Mouse (Mus musculus) induced T-regulatory cell, adult 2 months (primary cell): ENCODE data around the gene Sema7a.

ENCODE experiments used
- DNase-seq: peaks from one replicate; pipeline ENCODE4 v3.0.0-alpha.2; 2012; ENCODE audit warnings: low read depth

Sema7a gene

DNA sequence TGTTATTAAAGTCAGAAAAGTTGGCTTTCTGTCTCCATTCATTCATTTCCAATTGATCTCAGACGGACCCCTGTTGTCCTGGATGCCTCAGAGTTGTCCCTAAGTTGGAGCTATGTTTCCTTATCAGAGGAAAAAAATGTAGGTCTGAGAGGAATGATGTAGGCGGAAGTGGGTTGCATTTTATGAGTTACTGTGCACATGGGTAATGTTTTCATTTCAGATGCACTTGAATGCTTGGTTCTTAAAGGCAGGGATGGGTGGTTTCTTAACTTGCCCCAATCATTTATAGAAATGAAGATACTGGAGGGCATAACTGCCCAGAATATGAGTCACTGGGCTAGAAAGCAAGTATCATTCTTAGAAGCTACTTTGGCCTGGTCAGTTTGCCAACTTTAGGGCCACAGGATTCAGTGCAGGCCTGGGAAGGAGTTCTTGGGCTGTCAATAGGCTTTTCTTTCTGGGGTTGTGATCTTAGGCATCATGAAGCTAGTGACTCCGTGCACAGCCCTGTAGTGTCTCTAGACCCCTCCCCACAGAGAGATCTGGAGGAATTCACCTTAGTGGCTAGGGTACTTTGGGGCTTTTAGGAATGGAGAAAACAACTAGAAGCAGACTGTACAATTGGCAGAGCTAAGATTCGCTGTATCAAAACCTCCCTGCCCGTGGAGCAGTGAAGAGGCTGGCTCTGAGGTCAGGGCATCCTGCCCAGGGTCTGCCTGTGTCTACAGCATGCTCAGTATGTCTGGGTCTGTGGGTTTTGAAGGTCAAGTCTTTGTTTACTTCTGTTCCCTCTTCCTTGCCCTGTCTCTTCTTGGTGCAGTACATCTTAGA lies 1.5 kb upstream of the Sema7a start:
- DNase-seq, result peak; percentile 17

DNA sequence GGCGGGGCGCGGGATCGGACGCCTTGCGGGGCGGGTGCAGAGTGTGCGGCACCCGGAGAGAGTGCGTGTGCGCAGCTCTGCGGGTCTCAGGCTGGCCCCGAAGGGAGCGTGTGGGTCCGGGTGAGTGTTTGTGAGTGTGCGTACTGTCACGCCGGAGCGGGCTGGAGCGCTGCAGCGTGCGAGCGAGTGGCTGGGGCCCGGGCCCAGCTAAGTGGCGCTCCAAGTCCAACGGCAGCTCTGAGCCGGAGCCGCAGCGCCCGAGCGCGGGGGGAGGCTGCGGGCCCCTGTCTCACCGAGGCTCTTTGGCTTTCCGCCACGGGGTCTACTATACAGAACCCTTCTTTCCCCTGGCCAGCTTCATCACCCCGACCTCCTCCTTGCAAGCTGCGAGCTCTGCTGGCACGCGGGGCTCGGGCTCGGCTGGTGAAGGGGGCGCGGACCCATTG lies 460 bp downstream of the Sema7a start:
- no peak for DNase-seq

GRCm38 (mm10) chr9:57940861-57941638 lies 1.1 kb downstream of the Sema7a start:
- peak; percentile 55 for DNase-seq

- DNase-seq, result no peak
These were observed 2.1 kb downstream of the Sema7a start for GRCm38 (mm10) chr9:57942039-57942438.

DNA sequence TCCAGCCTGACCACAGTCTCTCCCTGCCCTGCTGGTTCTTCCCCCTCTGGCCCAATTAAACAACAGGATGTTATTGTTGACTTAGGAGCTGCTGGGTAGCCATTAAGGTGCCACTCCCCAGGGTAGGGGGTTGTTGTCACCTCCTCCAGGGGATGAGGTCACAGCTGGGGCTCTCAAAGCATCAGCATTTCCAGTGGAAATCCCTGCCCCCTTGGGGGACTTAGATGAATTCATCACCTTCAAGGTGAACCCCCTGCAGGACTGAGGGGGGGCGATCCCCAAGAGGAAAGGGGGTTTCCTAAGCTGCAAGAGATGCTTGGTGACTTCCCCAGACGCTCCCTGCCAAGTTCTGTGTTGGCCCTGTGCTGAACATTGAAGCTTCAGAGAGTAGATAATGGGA lies 3.2 kb downstream of the Sema7a start:
- peak; percentile 57 for DNase-seq

DNA sequence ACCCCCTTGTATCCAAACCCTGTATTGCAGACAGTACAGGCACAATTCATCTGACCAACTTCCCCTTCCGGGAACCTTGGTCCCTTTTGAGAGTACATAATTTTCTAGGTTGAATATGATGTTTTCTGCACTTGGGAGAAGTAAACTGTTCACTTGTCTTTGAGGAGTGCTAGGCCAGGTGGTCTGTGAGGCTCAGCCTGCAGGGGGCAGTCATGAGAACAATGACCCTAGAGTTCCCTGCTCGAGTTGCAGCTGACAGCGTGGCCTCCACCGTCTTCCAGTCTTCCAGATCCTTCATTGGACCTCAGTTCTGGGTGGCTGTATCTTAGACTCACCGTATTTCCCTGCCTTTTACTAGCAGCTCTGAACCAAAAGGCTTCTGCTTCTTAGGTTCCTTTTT lies 4.7 kb downstream of the Sema7a start:
- DNase-seq, result peak; percentile 81

DNA sequence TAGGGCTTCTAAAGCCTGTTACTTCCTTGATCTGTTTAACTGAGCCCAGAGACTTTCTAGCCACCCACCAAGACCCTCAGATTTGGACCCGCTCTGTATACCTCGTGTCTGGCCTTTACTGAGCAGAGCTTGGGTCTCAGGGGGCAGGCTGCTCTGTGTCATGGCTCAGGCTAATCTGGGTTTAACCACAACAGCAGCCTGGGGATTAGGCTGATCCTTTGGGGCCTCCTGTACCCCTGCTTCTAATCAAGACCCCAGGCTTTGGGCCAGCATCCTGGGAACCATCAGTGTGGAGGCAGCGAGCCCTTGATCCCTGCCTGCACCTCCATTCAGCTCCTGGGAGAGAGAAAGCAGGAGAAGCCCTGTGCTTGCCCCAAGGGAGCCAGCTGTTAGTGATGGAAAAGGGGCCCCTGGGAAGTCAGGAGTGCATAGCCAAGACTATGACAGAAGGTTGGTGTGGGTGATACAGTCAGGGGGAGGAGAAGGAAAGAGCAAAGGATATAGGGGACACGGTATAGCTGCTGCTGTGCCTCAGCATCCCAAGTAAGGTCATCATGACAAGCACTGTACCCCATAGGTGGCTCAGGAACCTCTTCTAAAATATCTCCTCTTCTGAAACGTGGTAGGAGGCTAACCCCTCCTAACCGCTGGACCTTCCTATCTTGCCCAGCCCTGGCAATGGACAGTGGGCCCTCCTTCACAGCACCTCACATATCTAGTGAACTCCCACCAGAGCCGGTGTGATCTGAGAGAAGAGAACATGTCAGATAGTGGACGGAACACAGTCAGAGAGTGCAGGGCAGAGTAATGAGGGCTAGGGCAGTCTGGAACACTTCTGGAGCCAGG lies 6.1 kb downstream of the Sema7a start:
- DNase-seq, result no peak

DNA sequence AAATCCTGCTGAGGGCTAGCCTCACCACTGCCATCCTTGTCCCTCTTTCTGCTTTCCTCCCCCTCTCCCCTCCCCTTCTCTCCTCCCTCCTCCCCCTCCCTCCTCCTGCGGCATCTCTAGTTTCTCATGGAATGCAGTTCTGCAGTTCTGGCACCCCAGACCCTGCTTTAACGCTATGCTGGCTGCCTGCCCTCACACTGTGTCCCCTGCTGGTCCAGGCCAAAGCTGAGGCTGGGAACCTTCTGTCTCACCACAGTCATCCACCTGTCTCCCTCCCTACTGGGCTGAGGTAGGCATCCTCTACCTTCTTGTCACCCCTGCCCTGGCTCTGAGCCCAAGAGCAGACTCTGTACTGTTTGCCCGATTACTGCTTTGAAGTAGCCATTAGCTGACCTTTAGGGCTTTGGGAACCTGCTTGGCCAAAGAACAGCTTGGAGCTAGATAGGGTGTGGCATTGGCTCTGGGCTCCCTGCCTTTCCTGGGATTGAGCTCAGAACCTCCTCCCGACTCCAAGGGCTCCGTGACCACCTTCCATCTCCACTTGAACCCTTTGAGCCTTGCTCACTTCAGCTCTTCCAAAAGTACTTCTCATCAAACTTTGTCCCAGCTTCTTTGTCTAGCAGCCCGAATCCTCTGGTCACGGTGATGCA lies 7.6 kb downstream of the Sema7a start:
- no peak for DNase-seq

- DNase-seq, result no peak
These were observed 8.5 kb downstream of the Sema7a start for GRCm38 (mm10) chr9:57948333-57948931.

GRCm38 (mm10) chr9:57949102-57949704 lies 9.3 kb downstream of the Sema7a start:
- DNase-seq, result no peak

GRCm38 (mm10) chr9:57949879-57950278 lies 10.0 kb downstream of the Sema7a start:
- DNase-seq, result no peak

- no peak for DNase-seq
These were observed 10.6 kb downstream of the Sema7a start for GRCm38 (mm10) chr9:57950519-57950918.

- no peak for DNase-seq
These were observed 12.1 kb downstream of the Sema7a start for GRCm38 (mm10) chr9:57951993-57952392.

- DNase-seq, result no peak
These were observed 15.2 kb downstream of the Sema7a start for GRCm38 (mm10) chr9:57954962-57955744.

- DNase-seq, result no peak
These were observed 15.9 kb downstream of the Sema7a start for GRCm38 (mm10) chr9:57955764-57956163.

DNA sequence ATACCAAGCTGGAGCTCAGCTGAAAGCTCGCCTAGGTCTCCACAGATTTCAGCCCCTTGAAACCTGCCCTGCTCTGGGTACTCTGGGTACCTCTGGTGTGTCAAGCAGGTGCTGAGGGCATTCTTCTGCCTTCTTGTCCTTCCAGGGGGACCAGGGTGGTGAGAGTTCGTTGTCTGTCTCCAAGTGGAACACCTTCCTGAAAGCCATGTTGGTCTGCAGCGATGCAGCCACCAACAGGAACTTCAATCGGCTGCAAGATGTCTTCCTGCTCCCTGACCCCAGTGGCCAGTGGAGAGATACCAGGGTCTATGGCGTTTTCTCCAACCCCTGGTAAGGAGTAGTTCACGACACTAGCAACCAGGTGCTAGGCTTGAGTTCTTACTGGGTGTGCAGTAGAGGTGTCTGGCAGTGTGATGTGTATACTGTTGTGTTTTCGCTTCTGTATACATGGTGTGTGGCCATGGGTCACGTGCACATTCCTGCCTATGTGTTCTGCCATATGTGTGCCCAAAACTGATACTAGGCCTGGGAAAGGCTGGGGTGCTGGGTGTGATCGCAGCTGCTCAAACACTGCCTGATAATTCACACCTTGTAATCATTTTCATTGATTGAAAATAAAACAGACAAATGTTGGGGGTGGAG lies 16.4 kb downstream of the Sema7a start:
- no peak for DNase-seq

GRCm38 (mm10) chr9:57956838-57957236 lies 16.9 kb downstream of the Sema7a start:
- peak; percentile 67 for DNase-seq

GRCm38 (mm10) chr9:57958615-57959014 lies 18.7 kb downstream of the Sema7a start:
- DNase-seq, result no peak

DNA sequence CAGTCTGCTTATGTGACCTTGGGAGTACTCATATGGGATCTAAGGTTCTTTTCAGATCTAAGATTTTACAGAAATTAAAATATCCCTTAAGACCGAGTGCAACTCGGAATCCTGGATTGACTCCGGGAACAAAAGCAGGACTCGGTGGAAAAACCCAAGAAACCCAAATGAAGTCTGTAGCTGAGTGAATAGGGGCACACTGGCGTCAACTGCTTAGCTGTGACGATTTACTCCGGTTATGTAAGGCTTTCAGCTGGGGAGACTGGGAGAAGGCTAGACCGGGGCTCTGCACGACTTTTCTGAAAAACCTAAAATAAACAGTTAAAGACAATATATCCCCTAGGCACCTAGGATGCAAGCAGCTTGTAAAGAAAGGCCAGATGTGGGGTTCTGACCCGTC lies 19.5 kb downstream of the Sema7a start:
- DNase-seq, result no peak
